Mouse (Mus musculus) liver, embryonic 16.5 days (tissue): ENCODE results near the gene Nr3c2. TPM values are rescaled to one million over a fixed set of nuclear protein-coding genes. Genes with fewer than 3 reads are reported as not detected.

Source experiments
- ATAC-seq: fragments of 200-750 bp; cut with Nextera tagmentation; 2 replicates; pipeline ENCODE4 v1.8.0; 2017; ENCODE audit warnings: low read depth, mild to moderate bottlenecking, moderate number of reproducible peaks, moderate library complexity
- H3K27ac ChIP-seq: fragments of 300-500 bp; sonication (generic); 2 replicates; pipeline ENCODE4 v1.5.1; 2014; ENCODE audit warnings: mild to moderate bottlenecking, low read length
- H3K27me3 ChIP-seq: fragments of 300-500 bp; sonication (generic); 2 replicates; pipeline ENCODE4 v1.6.1; 2014; ENCODE audit warnings: low read depth, low read length, mixed read lengths; ENCODE audit not compliant: control insufficient read depth, insufficient read depth
- H3K36me3 ChIP-seq: fragments of 300-500 bp; sonication (generic); 2 replicates; pipeline ENCODE4 v1.6.1; 2014; ENCODE audit warnings: mild to moderate bottlenecking; ENCODE audit not compliant: control insufficient read depth, insufficient read depth
- H3K4me1 ChIP-seq: fragments of 300-500 bp; sonication (generic); 2 replicates; pipeline ENCODE4 v1.6.1; 2014; ENCODE audit warnings: low read depth, low read length, mixed read lengths; ENCODE audit not compliant: control insufficient read depth
- H3K4me2 ChIP-seq: fragments of 300-500 bp; sonication (generic); 2 replicates; pipeline ENCODE4 v1.6.1; 2014; ENCODE audit warnings: low read depth, low read length, mixed read lengths
- H3K4me3 ChIP-seq: fragments of 300-500 bp; sonication (generic); 2 replicates; pipeline ENCODE4 v1.5.1; 2014; ENCODE audit warnings: low read depth, mild to moderate bottlenecking, low read length
- H3K9ac ChIP-seq: fragments of 300-500 bp; sonication (generic); 2 replicates; pipeline ENCODE4 v1.6.1; 2014; ENCODE audit warnings: low read depth, low read length
- H3K9me3 ChIP-seq: fragments of 300-500 bp; sonication (generic); replicated peaks from 2 replicates; pipeline ENCODE4 v1.6.1; 2016; ENCODE audit warnings: low read length; ENCODE audit not compliant: control insufficient read depth
- WGBS: fragments of 180-500 bp; shearing (Covaris S2); extraction: QIAGEN DNeasy Blood & Tissue Kit; methylation state at CpG from one replicate; pipeline ENCODE4 v1.1.7; 2014; ENCODE audit not compliant: insufficient replicate concordance; 5-methylcytosine and 5-hydroxymethylcytosine counted together
- polyA plus RNA-seq: library from polyadenylated mRNA; unstranded; fragments of >200 nt; fragmentation: Nextera tagmentation; extraction: Ambion mirVana; gene quantifications from 2 replicates; pipeline ENCODE4 v1.2.1, GENCODE M21; 2015

The Nr3c2 gene
- polyA plus RNA-seq, 1 experiment from 2014 or later: 2.1 TPM

DNA sequence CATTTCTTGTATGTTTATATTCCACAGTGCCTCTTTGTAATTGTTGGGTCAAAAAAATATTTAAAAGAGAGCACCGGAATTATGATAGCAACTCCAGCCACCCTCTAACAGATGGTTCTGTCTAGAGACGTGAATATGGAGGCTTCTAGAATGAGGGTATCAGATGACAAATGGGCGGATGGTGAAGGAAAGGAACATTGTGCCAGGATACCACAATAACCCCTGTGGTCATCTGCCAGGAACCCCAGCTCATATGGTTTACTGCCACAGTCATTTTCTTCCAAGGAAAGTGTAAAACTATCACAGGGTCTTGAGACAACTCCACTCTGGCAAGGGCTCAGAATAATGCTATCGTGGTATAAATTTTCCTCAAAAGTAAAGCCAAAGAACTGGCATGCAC is 289.1 kb downstream of the Nr3c2 start:
- H3K4me1 ChIP-seq: no peaks in the 10 kb centered on the region
- H3K4me3 ChIP-seq: no peak overlapping the region
- H3K27ac ChIP-seq: no peak overlapping the region
- H3K27me3 ChIP-seq: no peaks in the 10 kb centered on the region
- no peaks in the 10 kb centered on the region for H3K9me3 ChIP-seq
- no peak overlapping the region for H3K4me2 ChIP-seq
- WGBS: 59% methylated on average over 4 of the region's 4 CpGs
- no peaks in the 10 kb centered on the region for H3K36me3 ChIP-seq
- H3K9ac ChIP-seq: no peak overlapping the region
- ATAC-seq: no peak

DNA sequence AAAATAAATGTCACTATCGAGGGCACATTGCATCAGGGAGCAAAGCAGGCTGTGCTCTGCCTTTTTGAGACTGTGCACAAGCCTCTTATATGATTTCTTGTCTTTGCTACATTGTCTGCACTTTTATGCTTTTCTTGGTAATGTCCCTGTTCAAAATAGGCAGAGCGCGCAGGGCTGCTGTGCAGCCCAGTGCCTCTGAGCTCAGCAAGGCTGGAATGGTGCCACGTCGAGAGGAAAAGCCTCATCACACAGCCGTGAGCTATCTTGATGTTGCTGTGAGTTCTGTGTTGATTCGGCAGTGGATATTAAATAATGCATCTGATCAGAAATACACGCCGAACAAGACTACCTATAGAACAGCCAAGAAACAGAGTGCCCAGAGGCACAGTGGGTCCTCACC is 290.1 kb downstream of the Nr3c2 start:
- Histone ChIP-seq H3K4me1 (no peaks in the 10 kb centered on the region), H3K27ac (no peak overlapping the region), H3K27me3 (no peaks in the 10 kb centered on the region), H3K36me3 (no peaks in the 10 kb centered on the region), H3K4me3 (no peak overlapping the region), H3K9me3 (no peaks in the 10 kb centered on the region), H3K4me2 (no peak overlapping the region), H3K9ac (no peak overlapping the region)
- 72% methylated on average over 9 of the region's 9 CpGs for WGBS
- ATAC-seq: no peak

- Histone ChIP-seq H3K27me3 (no peaks in the 10 kb centered on the region), H3K4me2 (no peak overlapping the region), H3K4me1 (no peaks in the 10 kb centered on the region), H3K9me3 (no peaks in the 10 kb centered on the region), H3K36me3 (no peaks in the 10 kb centered on the region), H3K9ac (no peak overlapping the region), H3K4me3 (no peak overlapping the region), H3K27ac (no peak overlapping the region)
- WGBS: 51% methylated on average over 3 of the region's 3 CpGs
- ATAC-seq: no peak
Measured at GRCm38 (mm10) chr8:77190393-77190792, 291.2 kb downstream of the Nr3c2 start.

DNA sequence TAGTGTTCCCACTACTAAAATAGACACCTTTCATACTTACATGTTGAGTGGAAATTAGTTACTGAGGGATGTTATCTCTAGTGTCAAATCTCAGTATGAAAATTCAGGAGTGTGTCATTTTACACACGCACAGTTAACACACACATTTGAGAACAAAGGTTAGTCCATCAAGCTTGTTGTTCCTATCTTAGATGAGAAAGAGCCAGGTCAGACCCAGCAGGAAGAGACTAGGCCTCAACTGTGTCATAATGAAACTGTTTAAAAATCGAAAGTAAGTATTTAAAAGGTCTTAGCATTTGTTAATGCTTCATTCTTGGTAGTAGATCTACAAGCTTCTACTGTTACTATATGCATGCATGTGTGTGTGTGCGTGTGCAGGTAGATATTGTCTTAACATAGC is 310.1 kb downstream of the Nr3c2 start:
- WGBS: 63% methylated on average over 3 of the region's 3 CpGs
- Histone ChIP-seq H3K36me3 (no peaks in the 10 kb centered on the region), H3K9ac (no peak overlapping the region), H3K4me3 (no peak overlapping the region), H3K9me3 (no peaks in the 10 kb centered on the region), H3K27me3 (no peaks in the 10 kb centered on the region), H3K4me1 (no peaks in the 10 kb centered on the region), H3K4me2 (no peak overlapping the region), H3K27ac (no peak overlapping the region)
- no peak for ATAC-seq

DNA sequence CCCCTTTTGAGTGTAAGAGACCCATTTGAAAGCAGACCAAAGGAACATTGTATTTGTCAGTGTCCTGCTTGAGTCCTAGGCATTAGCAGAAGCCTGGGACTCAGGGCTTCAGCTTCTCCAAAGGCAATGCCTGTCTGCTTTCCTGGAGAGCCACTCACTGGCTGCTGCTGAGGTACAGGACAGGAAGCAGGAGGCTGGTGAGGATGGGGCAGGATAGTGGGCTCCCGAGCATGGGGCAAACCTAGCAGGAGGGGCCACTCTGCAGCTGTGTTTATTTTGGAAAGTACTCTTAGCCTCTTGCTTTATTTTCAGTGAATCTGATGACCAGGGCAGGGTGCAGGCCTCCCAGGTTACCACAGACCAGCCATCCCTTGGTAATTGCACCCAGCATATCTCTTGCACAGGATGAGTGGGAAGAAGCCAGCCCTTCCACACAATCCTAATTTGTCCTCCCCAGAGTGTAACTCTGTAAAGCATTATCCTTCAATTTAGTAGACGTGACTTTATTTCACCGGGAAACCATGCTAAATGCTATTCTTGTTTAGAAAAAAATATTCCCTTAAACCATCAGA is 314.7 kb downstream of the Nr3c2 start:
- Histone ChIP-seq H3K4me3 (no peak overlapping the region), H3K4me1 (no peaks in the 10 kb centered on the region), H3K9ac (no peak overlapping the region), H3K4me2 (no peak overlapping the region), H3K36me3 (no peaks in the 10 kb centered on the region), H3K27me3 (no peaks in the 10 kb centered on the region), H3K27ac (no peak overlapping the region), H3K9me3 (no peaks in the 10 kb centered on the region)
- WGBS: 51% methylated on average over 3 of the region's 3 CpGs
- no peak for ATAC-seq

GRCm38 (mm10) chr8:77214665-77215064 is 315.4 kb downstream of the Nr3c2 start:
- Histone ChIP-seq H3K9me3 (no peaks in the 10 kb centered on the region), H3K9ac (no peak overlapping the region), H3K27me3 (no peaks in the 10 kb centered on the region), H3K4me1 (no peaks in the 10 kb centered on the region), H3K27ac (no peak overlapping the region), H3K4me3 (no peak overlapping the region), H3K36me3 (no peaks in the 10 kb centered on the region), H3K4me2 (no peak overlapping the region)
- ATAC-seq: no peak
- WGBS: 71% methylated on average over 8 of the region's 8 CpGs

DNA sequence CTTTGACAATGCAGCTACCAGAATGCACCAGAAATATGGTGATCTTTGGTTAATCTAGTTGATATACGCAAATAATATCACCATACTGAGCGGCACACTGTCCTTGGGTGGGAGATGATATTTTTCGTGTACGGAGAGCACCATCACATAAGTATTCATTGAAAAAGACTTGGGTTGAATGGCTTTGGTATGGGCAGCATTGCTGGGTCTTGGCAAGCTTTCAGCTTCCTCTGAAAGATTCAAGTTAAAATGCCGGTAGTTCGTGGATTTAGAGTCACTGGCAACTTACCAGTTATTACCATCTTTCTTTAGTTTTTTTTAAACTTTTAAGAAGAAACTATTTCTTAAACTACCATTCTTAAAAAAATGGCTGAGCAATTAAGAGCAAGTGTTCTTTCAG is 315.9 kb downstream of the Nr3c2 start:
- WGBS: 69% methylated on average over 6 of the region's 6 CpGs
- Histone ChIP-seq H3K36me3 (no peaks in the 10 kb centered on the region), H3K27me3 (no peaks in the 10 kb centered on the region), H3K4me2 (no peak overlapping the region), H3K4me3 (no peak overlapping the region), H3K27ac (no peak overlapping the region), H3K4me1 (no peaks in the 10 kb centered on the region), H3K9me3 (no peaks in the 10 kb centered on the region), H3K9ac (no peak overlapping the region)
- ATAC-seq: no peak

GRCm38 (mm10) chr8:77223123-77223522 is 323.9 kb downstream of the Nr3c2 start:
- Histone ChIP-seq H3K4me1 (no peaks in the 10 kb centered on the region), H3K36me3 (no peaks in the 10 kb centered on the region), H3K9me3 (no peaks in the 10 kb centered on the region; the same call in 1 of the 2 replicates), H3K4me3 (no peak overlapping the region), H3K27ac (no peak overlapping the region), H3K4me2 (no peak overlapping the region), H3K27me3 (no peaks in the 10 kb centered on the region), H3K9ac (no peak overlapping the region)
- no peak for ATAC-seq
- 77% methylated on average over 4 of the region's 4 CpGs for WGBS

GRCm38 (mm10) chr8:77227742-77228141 is 328.5 kb downstream of the Nr3c2 start:
- H3K27ac ChIP-seq: no peak overlapping the region
- ATAC-seq: no peak
- no peak overlapping the region for H3K9ac ChIP-seq
- no peaks in the 10 kb centered on the region for H3K36me3 ChIP-seq
- H3K27me3 ChIP-seq: no peaks in the 10 kb centered on the region
- no peaks in the 10 kb centered on the region for H3K9me3 ChIP-seq
- no peaks in the 10 kb centered on the region for H3K4me1 ChIP-seq
- WGBS: 75% methylated on average over 5 of the region's 5 CpGs
- H3K4me3 ChIP-seq: no peak overlapping the region
- no peak overlapping the region for H3K4me2 ChIP-seq
